Mouse (Mus musculus): ENCODE results near the gene Gm13889.

DNA sequence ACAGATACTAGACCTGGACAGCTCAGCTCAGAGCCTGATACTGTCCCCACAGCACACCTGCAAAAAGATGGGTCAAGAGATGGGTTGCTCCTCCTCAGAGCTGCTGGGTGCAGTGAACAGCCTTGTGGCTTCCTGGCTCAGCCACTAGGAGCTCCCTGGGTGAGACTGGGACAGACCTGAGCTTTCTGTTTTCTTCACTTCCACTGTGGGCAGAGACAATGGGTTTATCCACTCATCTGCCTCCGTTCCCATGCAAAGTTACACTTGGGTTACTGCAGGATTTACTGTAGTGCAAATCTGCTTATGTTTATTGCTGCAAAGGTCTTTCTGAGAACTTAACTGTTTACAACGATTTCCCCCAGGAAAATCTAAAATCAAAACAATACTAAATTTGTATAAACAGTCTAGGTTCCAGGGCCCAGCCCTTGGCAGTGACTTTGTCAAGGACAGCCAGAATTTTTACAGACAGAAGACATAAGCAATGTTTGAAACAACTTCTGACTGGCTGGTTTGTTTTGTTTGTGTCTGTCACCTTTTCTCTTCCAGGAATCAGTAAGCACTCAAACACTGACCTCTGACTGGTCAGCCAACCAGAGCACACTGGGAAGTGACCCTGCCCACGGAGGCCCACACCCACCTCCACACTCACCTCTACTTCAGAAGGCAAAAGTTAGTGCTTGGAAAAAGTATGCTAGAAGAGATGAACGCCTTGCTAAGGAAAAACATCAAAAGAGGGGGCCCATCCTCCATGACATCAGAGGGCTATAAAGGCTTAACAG is 25.6 kb upstream of the Gm13889 start:
- no peak for TF ChIP-seq CTCF (IDR thresholded peaks at IDR 0.05; ENCODE audit: low read depth)
- no peak for TF ChIP-seq EP300 (IDR thresholded peaks at IDR 0.05; ENCODE audit: low read depth)

Measured in liver, embryonic 14.5 days (tissue).